Mouse (Mus musculus) forebrain, embryonic 12.5 days (tissue): Measurements from ENCODE around the gene Chsy1. TPM values are rescaled to one million over a fixed set of nuclear protein-coding genes. Genes with fewer than 3 reads are reported as not detected.
A peak's percentile ranks its signal among the peaks of the same experiment; 100 is the strongest.

Experiments used
- ATAC-seq: fragments of 200-750 bp; cut with Nextera tagmentation; 2 replicates; pipeline ENCODE4 v1.8.0; 2017; ENCODE audit warnings: moderate TSS enrichment; ENCODE audit not compliant: low FRiP score
- H3K27ac ChIP-seq: fragments of 300-500 bp; sonication (generic); 2 replicates; pipeline ENCODE4 v1.5.1; 2016; ENCODE audit warnings: mild to moderate bottlenecking
- H3K27me3 ChIP-seq: fragments of 300-500 bp; sonication (generic); 2 replicates; pipeline ENCODE4 v1.6.1; 2016; ENCODE audit warnings: mild to moderate bottlenecking
- H3K36me3 ChIP-seq: fragments of 300-500 bp; sonication (generic); replicated peaks from 2 replicates; pipeline ENCODE4 v1.6.1; 2016; ENCODE audit warnings: mild to moderate bottlenecking
- H3K4me1 ChIP-seq: fragments of 300-500 bp; sonication (generic); 2 replicates; pipeline ENCODE4 v1.6.1; 2016
- H3K4me2 ChIP-seq: fragments of 300-500 bp; sonication (generic); 2 replicates; pipeline ENCODE4 v1.6.1; 2016; ENCODE audit warnings: mild to moderate bottlenecking, moderate library complexity
- H3K4me3 ChIP-seq: fragments of 300-500 bp; sonication (generic); replicated peaks from 2 replicates; pipeline ENCODE4 v1.5.1; 2016; ENCODE audit warnings: mild to moderate bottlenecking
- H3K9ac ChIP-seq: fragments of 300-500 bp; sonication (generic); 2 replicates; pipeline ENCODE4 v1.6.1; 2016; ENCODE audit warnings: mild to moderate bottlenecking
- H3K9me3 ChIP-seq: fragments of 300-500 bp; sonication (generic); 2 replicates; pipeline ENCODE4 v1.6.1; 2016
- WGBS: fragments of 180-500 bp; shearing (Covaris S2); methylation state at CpG from one replicate; pipeline ENCODE4 v1.1.7; 2016; 5-methylcytosine and 5-hydroxymethylcytosine counted together
- polyA plus RNA-seq: library from polyadenylated mRNA; unstranded; fragments of >200 nt; fragmentation: Nextera tagmentation; extraction: Ambion mirVana; gene quantifications from 2 replicates; pipeline ENCODE4 v1.2.1, GENCODE M21; 2016

Chsy1 gene
- polyA plus RNA-seq, 1 experiment from 2014 or later = 15.9 TPM

GRCm38 (mm10) chr7:66209920-66210319 is 100.6 kb downstream of the Chsy1 start:
- no peaks in the 10 kb centered on the region for H3K4me1 ChIP-seq

DNA sequence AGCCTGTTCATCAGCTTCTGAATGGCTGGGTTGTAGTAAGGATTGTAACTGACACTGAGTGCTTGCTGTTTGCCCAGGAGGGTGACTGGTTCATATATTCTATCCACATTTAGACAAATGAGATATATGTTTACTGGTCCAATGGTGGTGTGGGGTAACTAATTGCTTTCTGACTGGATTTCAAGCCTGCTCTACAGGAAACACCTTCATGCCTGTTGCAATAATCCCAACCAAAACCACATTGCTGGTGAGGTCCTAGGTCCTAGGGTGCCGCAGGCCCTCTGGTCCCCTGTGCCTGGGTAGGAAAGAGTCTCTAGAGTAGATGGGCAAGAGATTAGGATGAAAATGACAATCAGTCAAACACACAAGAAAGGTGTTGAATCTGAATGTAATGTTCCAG is 103.6 kb downstream of the Chsy1 start:
- no peak for ATAC-seq
- H3K9ac ChIP-seq = no peak overlapping the region
- 85% methylated on average over 1 of the region's 1 CpGs for WGBS
- H3K4me3 ChIP-seq = no peak overlapping the region
- no peaks in the 10 kb centered on the region for H3K36me3 ChIP-seq
- peaks cover 10% of the 10 kb centered on the region for H3K4me1 ChIP-seq
- H3K27ac ChIP-seq = no peak overlapping the region
- no peaks in the 10 kb centered on the region for H3K9me3 ChIP-seq
- H3K4me2 ChIP-seq = no peak overlapping the region
- no peaks in the 10 kb centered on the region for H3K27me3 ChIP-seq

More at GRCm38 (mm10) chr7:66209920-66210319, 100.6 kb downstream of the Chsy1 start:
- H3K36me3 ChIP-seq = no peaks in the 10 kb centered on the region
- H3K27ac ChIP-seq = no peak overlapping the region
- no peak overlapping the region for H3K9ac ChIP-seq
- H3K4me2 ChIP-seq = no peak overlapping the region
- H3K9me3 ChIP-seq = no peaks in the 10 kb centered on the region
- no peaks in the 10 kb centered on the region for H3K27me3 ChIP-seq
- 91% methylated on average over 2 of the region's 2 CpGs for WGBS
- ATAC-seq = no peak
- no peak overlapping the region for H3K4me3 ChIP-seq

GRCm38 (mm10) chr7:66214477-66214876 is 105.2 kb downstream of the Chsy1 start:
- ATAC-seq = no peak
- Histone ChIP-seq H3K4me3 (no peak overlapping the region), H3K27ac (no peak overlapping the region), H3K4me1 (peaks cover 23% of the 10 kb centered on the region), H3K9me3 (no peaks in the 10 kb centered on the region), H3K27me3 (no peaks in the 10 kb centered on the region), H3K4me2 (no peak overlapping the region), H3K9ac (no peak overlapping the region), H3K36me3 (no peaks in the 10 kb centered on the region)
- 91% methylated on average over 6 of the region's 6 CpGs for WGBS

GRCm38 (mm10) chr7:66215911-66216310 is 106.6 kb downstream of the Chsy1 start:
- H3K4me2 ChIP-seq = no peak overlapping the region
- no peaks in the 10 kb centered on the region for H3K9me3 ChIP-seq
- H3K36me3 ChIP-seq = no peaks in the 10 kb centered on the region
- WGBS = 100% methylated on average over 1 of the region's 1 CpGs
- no peak overlapping the region for H3K27ac ChIP-seq
- H3K4me3 ChIP-seq = no peak overlapping the region
- peaks cover 23% of the 10 kb centered on the region for H3K4me1 ChIP-seq
- no peak for ATAC-seq
- H3K9ac ChIP-seq = no peak overlapping the region
- H3K27me3 ChIP-seq = no peaks in the 10 kb centered on the region

DNA sequence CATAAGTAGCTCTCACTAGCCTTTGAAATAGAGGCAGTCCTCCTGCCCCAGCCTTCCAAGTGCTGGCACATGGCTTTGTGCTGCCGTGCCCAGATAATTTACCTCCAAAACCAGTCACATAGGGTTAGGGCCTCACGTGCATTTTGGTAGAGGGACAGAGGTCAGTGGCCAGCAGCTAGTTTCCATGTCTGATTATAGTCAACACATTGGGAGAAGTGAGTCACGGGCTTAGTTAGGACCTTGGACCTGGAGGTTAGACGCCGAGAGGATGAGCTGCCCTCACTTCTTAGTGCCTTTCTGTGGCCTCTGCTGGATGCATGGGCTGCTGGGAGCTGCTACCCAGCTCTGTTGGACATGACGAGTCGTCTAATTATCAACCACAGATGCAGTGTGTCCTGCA is 107.7 kb downstream of the Chsy1 start:
- no peaks in the 10 kb centered on the region for H3K9me3 ChIP-seq
- H3K27me3 ChIP-seq = no peaks in the 10 kb centered on the region
- H3K4me3 ChIP-seq = no peak overlapping the region
- H3K27ac ChIP-seq = no peak overlapping the region
- H3K36me3 ChIP-seq = no peaks in the 10 kb centered on the region
- no peak overlapping the region for H3K4me2 ChIP-seq
- H3K4me1 ChIP-seq = peaks cover 23% of the 10 kb centered on the region
- 73% methylated on average over 7 of the region's 7 CpGs for WGBS
- ATAC-seq = no peak
- H3K9ac ChIP-seq = no peak overlapping the region

DNA sequence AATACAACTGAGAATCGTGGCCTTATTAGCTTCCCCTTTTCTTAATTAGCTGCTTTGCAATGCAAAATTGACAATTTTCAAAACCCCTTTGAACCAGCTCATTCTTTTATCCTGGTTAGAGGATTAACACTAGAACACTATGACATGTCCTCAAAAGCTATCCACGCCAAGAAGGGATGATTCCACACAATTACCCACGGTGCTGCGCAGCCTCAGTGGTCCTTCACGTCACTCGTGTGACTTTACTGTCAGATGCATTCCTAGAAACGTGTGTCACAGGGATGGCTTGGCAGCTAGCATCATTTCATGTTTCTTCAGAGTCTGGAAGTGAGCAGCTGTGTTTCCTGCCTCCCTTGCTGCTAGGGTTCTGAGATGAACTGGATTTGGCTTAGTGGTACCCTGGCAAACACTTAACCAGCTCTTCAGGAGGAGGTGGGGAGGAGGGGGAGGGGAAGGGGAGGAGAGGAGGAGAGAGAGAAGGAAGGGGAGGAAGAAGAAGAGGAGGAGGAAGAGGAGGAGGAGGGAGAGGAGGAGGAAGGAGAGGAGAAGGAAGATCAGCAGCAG is 108.3 kb downstream of the Chsy1 start:
- Histone ChIP-seq H3K36me3 (no peaks in the 10 kb centered on the region), H3K9ac (no peak overlapping the region), H3K9me3 (no peaks in the 10 kb centered on the region), H3K4me2 (no peak overlapping the region; the same call in 1 of the 2 replicates), H3K27me3 (no peaks in the 10 kb centered on the region), H3K27ac (0 out of 2 replicates have a peak overlapping the region, but pooled peaks have one; percentile 3), H3K4me3 (no peak overlapping the region), H3K4me1 (peaks cover 27% of the 10 kb centered on the region)
- WGBS = 34% methylated on average over 7 of the region's 7 CpGs
- no peak for ATAC-seq

DNA sequence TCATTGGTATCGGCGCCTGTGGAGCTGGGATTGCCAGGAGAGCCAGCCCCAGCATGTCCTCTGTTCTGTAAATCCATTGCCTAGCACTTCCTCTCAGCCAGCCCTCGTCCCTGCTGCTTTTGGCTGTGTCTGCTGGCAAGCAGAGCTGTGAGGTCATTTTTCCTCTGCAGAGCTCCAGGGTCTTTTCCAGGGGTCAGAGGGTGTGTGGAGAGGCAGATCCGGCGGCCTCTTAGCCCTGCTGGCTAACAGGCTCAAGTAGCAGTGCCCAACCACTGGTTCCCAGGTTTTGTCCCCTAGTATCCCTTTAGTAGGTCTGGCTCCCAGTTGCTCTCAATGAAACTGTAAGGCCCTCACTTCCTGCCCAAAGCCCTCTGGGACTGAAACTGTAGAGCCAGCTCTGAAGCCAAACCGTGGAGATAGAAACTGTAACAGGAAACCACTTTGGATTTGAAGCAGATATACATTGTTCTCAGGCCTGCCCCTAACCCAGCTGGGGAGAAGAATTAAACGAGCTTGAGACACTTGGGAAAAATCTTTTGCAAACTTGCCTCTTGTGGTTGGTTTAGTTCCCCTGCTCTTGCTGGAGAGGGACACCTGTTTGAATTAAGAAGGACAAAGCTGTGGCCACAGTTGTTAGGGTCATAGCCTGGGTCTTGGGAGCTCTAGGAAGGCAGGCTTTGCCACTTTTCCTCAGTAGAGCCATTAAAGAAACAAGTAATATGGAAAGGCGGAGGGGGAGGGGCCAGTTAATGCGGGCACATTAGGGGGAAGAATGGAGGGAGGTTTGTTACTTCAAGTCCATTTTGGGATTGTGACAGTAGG is 109.1 kb downstream of the Chsy1 start:
- H3K9me3 ChIP-seq = no peaks in the 10 kb centered on the region
- H3K4me1 ChIP-seq = peaks cover 30% of the 10 kb centered on the region
- H3K4me3 ChIP-seq = no peak overlapping the region
- no peak overlapping the region for H3K9ac ChIP-seq
- peak overlapping the region; percentile 36; the same call in 1 of the 2 replicates for H3K27ac ChIP-seq
- no peaks in the 10 kb centered on the region for H3K27me3 ChIP-seq
- no peak for ATAC-seq
- WGBS = 37% methylated on average over 9 of the region's 9 CpGs
- H3K36me3 ChIP-seq = no peaks in the 10 kb centered on the region
- H3K4me2 ChIP-seq = 0 out of 2 replicates have a peak overlapping the region, but pooled peaks have one; percentile 6

DNA sequence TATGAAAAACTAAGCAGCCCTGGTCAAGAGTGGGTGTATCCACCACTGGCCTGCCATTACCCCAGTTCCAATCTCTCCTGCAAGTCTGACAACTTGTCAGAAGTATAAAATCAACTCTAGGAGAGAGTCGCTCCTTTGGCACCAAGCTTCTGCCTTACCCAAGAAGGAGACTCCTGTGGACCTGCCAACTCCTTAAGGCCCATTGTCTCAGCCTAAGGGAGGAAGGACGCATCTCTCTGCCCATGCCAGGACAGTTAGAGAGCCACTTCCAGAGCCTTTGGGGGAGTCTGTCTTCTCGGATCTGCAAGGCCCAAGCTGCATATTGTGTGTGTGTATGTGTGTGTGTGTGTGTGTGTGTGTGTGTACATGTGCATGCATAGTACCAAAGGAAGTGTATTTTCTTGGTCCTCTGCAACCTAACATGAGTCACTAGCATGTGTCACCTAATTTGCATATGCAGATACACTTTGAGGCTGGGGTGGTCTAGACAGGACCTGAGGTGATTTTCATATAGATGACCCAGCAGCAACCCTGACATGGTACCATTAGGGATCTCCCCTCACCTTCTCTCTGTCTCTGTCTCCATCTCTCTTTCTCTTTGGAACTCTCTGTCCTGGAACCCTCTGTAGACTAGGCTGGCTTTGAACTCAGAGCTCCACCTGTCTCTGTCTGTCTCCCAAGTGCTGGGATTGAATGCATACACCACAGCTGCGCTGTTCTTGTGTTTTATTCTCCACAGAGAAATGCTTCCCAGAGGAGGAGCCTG is 109.9 kb downstream of the Chsy1 start:
- no peak for ATAC-seq
- H3K9me3 ChIP-seq = no peaks in the 10 kb centered on the region
- H3K4me2 ChIP-seq = no peak overlapping the region
- H3K36me3 ChIP-seq = no peaks in the 10 kb centered on the region
- no peaks in the 10 kb centered on the region for H3K27me3 ChIP-seq
- H3K9ac ChIP-seq = no peak overlapping the region
- H3K4me3 ChIP-seq = no peak overlapping the region
- 81% methylated on average over 4 of the region's 4 CpGs for WGBS
- H3K4me1 ChIP-seq = peaks cover 30% of the 10 kb centered on the region
- no peak overlapping the region for H3K27ac ChIP-seq

GRCm38 (mm10) chr7:66219794-66220227 is 110.5 kb downstream of the Chsy1 start:
- peaks cover 30% of the 10 kb centered on the region for H3K4me1 ChIP-seq
- ATAC-seq = no peak
- no peaks in the 10 kb centered on the region for H3K27me3 ChIP-seq
- no peak overlapping the region for H3K9ac ChIP-seq
- no peak overlapping the region for H3K4me2 ChIP-seq
- H3K9me3 ChIP-seq = no peaks in the 10 kb centered on the region
- no peak overlapping the region for H3K27ac ChIP-seq
- no peaks in the 10 kb centered on the region for H3K36me3 ChIP-seq
- no peak overlapping the region for H3K4me3 ChIP-seq
- WGBS = 69% methylated on average over 4 of the region's 4 CpGs

GRCm38 (mm10) chr7:66222621-66223091 is 113.3 kb downstream of the Chsy1 start:
- no peak overlapping the region for H3K9ac ChIP-seq
- H3K4me2 ChIP-seq = no peak overlapping the region; the same call in 1 of the 2 replicates
- no peaks in the 10 kb centered on the region for H3K9me3 ChIP-seq
- no peak overlapping the region for H3K4me3 ChIP-seq
- H3K27me3 ChIP-seq = no peaks in the 10 kb centered on the region
- peak overlapping the region; percentile 42; the same call in 1 of the 2 replicates for H3K27ac ChIP-seq
- 7% methylated on average over 8 of the region's 8 CpGs for WGBS
- ATAC-seq = no peak
- H3K36me3 ChIP-seq = no peaks in the 10 kb centered on the region
- H3K4me1 ChIP-seq = peaks cover 22% of the 10 kb centered on the region
